Mouse (Mus musculus): Measurements from ENCODE around the gene Setd5.

DNA sequence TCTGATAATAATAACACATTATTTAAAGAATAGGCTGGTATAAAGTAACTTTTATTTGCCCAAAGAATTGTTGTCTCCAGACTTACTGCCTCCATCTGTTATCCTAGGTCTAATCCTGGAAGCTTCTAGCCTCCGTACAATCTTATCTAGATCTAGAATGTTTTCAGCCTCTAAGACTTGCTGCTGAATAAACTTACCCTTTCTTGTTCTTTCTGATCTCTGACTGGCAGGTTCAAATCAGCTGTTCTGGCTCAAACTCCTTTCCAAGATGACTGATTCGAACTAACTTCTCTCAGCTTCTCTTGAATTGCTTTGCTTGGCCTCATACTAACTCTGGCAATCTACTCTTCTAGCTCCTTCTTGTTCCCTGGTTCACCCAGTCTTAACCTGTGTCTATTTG is 36.8 kb upstream of the Setd5 start:
- TF ChIP-seq CTCF (IDR thresholded peaks at IDR 0.05; ENCODE audit: borderline replicate concordance, insufficient read depth, low read length) (no peak), POLR2A (IDR thresholded peaks at IDR 0.05; ENCODE audit: low read depth, low read length) (no peak)
